Mouse (Mus musculus) forebrain, embryonic 11.5 days (tissue): ENCODE measurements at regions not wholly inside any gene's neighbourhood (a gene's known extent, or its start where the extent isn't known, plus 50 kb on each side); places are given as distances from the start of the nearest gene placed in this dataset.

ENCODE experiments used
- ATAC-seq: fragments of 200-750 bp; cut with Nextera tagmentation; replicated peaks from 2 replicates; pipeline ENCODE4 v1.8.0; 2017; ENCODE audit warnings: moderate TSS enrichment; ENCODE audit not compliant: low FRiP score
- DNase-seq: peaks from one replicate; pipeline ENCODE4 v3.0.0-alpha.2; 2017; ENCODE audit warnings: low spot score
- H3K27ac ChIP-seq: fragments of 300-500 bp; sonication (generic); 2 replicates; pipeline ENCODE4 v1.5.1; 2014; ENCODE audit warnings: low read depth, low read length
- H3K27me3 ChIP-seq: fragments of 300-500 bp; sonication (generic); 2 replicates; pipeline ENCODE4 v1.6.1; 2014; ENCODE audit warnings: mild to moderate bottlenecking, low read length, mixed read lengths; ENCODE audit not compliant: control insufficient read depth, insufficient read depth
- H3K36me3 ChIP-seq: fragments of 300-500 bp; sonication (generic); 2 replicates; pipeline ENCODE4 v1.6.1; 2014; ENCODE audit warnings: mild to moderate bottlenecking, low read length, moderate library complexity, mixed read lengths; ENCODE audit not compliant: control insufficient read depth, insufficient read depth
- H3K4me1 ChIP-seq: fragments of 300-500 bp; sonication (generic); replicated peaks from 2 replicates; pipeline ENCODE4 v1.6.1; 2014; ENCODE audit warnings: low read length, mixed read lengths; ENCODE audit not compliant: control insufficient read depth, insufficient read depth
- H3K4me2 ChIP-seq: fragments of 300-500 bp; sonication (generic); 2 replicates; pipeline ENCODE4 v1.6.1; 2014; ENCODE audit warnings: low read depth, mild to moderate bottlenecking, low read length, moderate library complexity, mixed read lengths; ENCODE audit not compliant: severe bottlenecking
- H3K4me3 ChIP-seq: fragments of 300-500 bp; sonication (generic); 2 replicates; pipeline ENCODE4 v1.5.1; 2014; ENCODE audit warnings: low read depth, low read length
- H3K9ac ChIP-seq: fragments of 300-500 bp; sonication (generic); 2 replicates; pipeline ENCODE4 v1.6.1; 2014; ENCODE audit warnings: low read length
- H3K9me3 ChIP-seq: fragments of 300-500 bp; sonication (generic); 2 replicates; pipeline ENCODE4 v1.6.1; 2016; ENCODE audit warnings: low read length, mixed read lengths; ENCODE audit not compliant: control insufficient read depth
- WGBS: fragments of 180-500 bp; shearing (Covaris S2); extraction: QIAGEN DNeasy Blood & Tissue Kit; methylation state at CpG from one replicate; pipeline ENCODE4 v1.1.7; 2014; 5-methylcytosine and 5-hydroxymethylcytosine counted together

DNA sequence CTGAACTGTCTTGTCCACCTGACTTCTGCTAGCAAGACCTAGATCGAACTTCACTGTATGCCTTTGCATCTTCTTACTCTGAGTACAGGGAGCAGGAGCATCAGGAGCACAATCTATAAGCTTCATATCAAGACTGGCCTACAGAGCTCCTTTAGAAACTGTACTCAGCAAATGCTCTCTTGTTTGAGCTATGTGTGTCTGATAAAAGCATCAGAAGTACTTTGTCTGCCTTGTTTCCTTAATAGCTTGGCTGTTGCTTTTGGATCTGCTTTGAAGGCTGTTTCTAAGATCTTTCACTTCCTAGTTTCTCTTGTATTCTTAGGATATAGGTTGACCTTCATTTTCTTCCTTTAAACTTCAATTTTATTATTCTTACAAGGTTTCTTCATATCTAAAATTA is 175.3 kb upstream of the Cypt12 start:
- no peak overlapping the region for H3K27ac ChIP-seq
- H3K36me3 ChIP-seq = no peaks in the 10 kb centered on the region
- WGBS = 87% methylated on average over 1 of the region's 1 CpGs
- no peak overlapping the region for H3K4me3 ChIP-seq
- DNase-seq (no peak), ATAC-seq (no peak)
- no peak overlapping the region for H3K4me2 ChIP-seq
- no peaks in the 10 kb centered on the region for H3K27me3 ChIP-seq
- no peak overlapping the region for H3K9ac ChIP-seq
- H3K9me3 ChIP-seq = no peaks in the 10 kb centered on the region
- H3K4me1 ChIP-seq = no peaks in the 10 kb centered on the region

DNA sequence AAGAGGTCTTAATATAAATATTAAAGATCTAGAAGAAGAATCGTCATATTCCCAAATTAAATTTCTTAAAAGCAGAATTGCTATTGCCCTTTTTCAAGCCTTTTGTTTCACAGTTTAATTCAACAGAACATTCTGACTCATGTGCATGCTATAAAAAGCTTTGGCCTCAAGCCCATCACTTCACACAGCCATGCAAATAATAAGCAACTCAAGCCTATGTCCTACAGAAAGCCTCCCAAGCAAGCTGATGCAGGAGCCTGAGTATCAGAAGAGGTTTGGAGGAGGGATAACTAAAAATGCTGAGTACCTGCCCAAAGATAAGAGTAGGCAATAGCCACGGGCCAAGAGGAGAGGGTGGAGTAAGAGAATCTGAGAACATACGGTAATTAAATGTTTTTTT is 169.1 kb upstream of the Cypt12 start:
- ATAC-seq (no peak), DNase-seq (no peak)
- 93% methylated on average over 3 of the region's 3 CpGs for WGBS
- Histone ChIP-seq H3K27ac (no peak overlapping the region), H3K4me1 (no peaks in the 10 kb centered on the region), H3K4me3 (no peak overlapping the region), H3K4me2 (no peak overlapping the region), H3K9ac (no peak overlapping the region), H3K36me3 (no peaks in the 10 kb centered on the region), H3K9me3 (no peaks in the 10 kb centered on the region), H3K27me3 (no peaks in the 10 kb centered on the region)

DNA sequence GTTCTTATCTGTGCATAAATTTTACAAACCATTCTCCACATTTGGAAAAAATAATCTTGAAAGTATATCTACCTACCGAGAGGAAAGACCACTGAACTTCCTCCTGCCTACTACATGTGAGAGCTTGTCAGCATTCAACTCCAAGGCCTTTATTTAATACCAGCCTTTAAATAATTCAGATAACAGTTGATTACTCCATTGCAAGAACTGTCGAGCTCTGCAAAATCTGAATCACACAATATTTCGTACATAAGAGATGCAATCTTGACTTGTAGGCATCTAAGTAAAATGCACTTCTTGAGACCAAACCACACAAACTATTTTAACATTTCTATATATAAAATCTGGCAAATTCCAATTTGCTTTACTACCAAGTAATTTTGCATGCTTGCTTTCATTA is 164.1 kb upstream of the Cypt12 start:
- Histone ChIP-seq H3K9ac (peak overlapping the region; percentile 6; the same call in 1 of the 2 replicates), H3K9me3 (no peaks in the 10 kb centered on the region), H3K4me3 (peak overlapping the region; percentile 9), H3K4me2 (peak overlapping the region; percentile 30; the same call in 1 of the 2 replicates), H3K36me3 (no peaks in the 10 kb centered on the region), H3K27ac (no peak overlapping the region; the same call in 1 of the 2 replicates), H3K4me1 (peaks cover 12% of the 10 kb centered on the region), H3K27me3 (no peaks in the 10 kb centered on the region)
- WGBS = 43% methylated on average over 3 of the region's 3 CpGs
- ATAC-seq (no peak), DNase-seq (no peak)

DNA sequence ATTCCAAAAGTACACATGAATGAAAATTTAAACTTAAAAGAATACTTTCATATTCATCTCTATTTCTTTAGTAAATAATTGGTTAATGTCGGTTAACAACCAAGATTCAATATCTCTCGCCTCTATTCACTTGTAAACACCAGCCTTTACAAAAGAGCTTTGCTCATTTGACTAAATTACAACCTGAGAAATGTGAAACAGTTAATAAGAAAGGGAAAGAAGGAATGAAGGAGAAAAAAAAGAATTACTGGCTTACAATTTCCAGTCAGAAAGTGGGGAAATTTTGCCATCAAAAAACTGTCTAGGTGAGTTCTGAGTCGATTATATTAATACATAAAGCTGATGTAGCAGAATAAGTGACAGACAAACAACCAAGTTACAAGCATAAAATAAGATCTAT is 163.6 kb upstream of the Cypt12 start:
- no peak overlapping the region for H3K9ac ChIP-seq

DNA sequence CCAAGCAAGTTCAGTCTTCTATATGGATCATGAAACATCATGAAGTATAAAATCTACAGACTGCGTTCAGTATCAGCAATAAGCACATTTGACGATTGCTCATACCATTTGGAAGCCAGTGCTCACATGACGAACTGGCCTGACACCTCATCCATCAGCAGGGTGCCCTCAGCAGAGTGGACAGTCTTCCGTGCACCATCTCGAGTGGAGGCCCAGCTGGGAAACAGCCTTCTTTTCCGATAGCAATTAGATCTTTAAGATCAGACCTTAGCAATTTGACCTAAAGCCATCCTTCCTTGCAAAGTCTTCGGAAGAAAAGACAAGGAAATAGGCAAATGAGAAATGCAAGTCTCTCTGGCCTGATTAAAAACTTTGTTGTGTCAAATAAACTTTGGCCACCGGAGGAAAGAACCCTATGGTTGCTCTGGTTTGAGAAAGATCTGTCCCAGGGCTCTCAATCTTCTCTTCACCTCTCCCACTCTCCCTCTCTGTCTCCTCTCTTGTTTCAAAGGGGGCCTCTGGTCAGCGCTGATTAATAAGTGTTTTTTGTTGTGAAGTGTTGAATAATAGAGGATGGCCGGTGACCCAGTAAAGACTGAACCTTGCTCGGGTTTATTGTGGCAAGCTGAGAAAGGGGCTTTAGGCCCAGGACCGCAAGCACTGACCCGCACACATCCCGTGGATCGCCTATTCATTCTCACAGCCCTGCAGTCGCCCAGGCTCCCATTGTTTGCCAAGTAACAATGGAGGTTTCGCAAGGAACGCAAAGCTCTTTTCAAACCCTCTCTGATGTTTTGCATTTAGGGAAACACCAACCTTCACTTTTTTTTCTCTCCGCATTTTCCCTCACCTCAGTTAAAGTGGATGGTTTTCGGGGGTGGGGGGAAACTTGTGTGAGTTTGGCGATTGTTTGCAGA is 162.8 kb upstream of the Cypt12 start:
- peak overlapping the region; percentile 97 for H3K4me2 ChIP-seq
- peaks cover 12% of the 10 kb centered on the region for H3K4me1 ChIP-seq
- DNase-seq (peak; percentile 80), ATAC-seq (peak; percentile 75)
- H3K27me3 ChIP-seq = no peaks in the 10 kb centered on the region
- H3K4me3 ChIP-seq = peak overlapping the region; percentile 52
- H3K9me3 ChIP-seq = no peaks in the 10 kb centered on the region
- peak overlapping the region; percentile 99 for H3K27ac ChIP-seq
- WGBS = 2% methylated on average over 21 of the region's 21 CpGs
- H3K9ac ChIP-seq = peak overlapping the region; percentile 97
- H3K36me3 ChIP-seq = no peaks in the 10 kb centered on the region

More for the DNA sequence above, 163.6 kb upstream of the Cypt12 start:
- no peak for DNase-seq
- Histone ChIP-seq H3K9me3 (no peaks in the 10 kb centered on the region), H3K4me1 (peaks cover 12% of the 10 kb centered on the region), H3K36me3 (no peaks in the 10 kb centered on the region), H3K27ac (no peak overlapping the region), H3K27me3 (no peaks in the 10 kb centered on the region), H3K4me3 (peak overlapping the region; percentile 52; the same call in 1 of the 2 replicates), H3K4me2 (no peak overlapping the region)
- no peak for ATAC-seq
- WGBS = 15% methylated on average over 3 of the region's 3 CpGs

DNA sequence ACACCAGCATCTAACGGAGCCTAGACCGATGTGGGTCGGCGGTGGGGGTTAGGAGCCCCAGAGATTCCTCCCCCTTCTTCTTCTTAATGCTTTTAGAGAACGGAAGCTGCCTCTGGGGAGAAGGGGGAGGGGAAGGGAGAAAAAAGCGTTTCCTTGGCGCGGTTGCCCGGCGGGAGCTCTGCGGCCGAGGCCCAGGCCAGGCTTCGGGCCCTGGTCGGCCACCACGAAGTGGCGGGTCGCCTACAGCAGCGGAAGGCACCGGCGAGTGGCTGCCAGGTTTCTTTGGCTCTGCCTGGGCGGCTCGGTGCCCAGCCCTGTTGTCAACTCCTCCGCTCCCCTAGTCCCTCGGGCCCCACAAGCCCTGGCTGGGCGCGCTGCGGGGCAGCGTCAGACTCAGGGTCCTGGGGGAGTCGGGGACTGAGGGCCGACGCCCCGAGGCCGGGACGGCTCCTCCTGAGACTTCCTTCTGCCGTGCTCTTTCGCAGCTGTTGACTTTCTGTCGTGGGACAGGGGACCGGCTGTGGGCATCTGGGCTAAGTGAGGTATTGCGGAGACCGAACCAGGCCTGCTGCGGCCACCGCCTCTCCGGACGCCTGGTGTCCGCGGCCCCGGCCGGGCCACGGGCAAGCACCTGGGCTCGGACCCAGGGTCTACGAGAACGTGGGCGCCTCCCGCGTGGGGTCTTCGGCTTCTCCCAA is 162.0 kb upstream of the Cypt12 start:
- H3K9me3 ChIP-seq = no peaks in the 10 kb centered on the region
- peak overlapping the region; percentile 97 for H3K4me2 ChIP-seq
- ATAC-seq (peak; percentile 69), DNase-seq (peak; percentile 84)
- H3K4me1 ChIP-seq = peaks cover 12% of the 10 kb centered on the region
- peak overlapping the region; percentile 99 for H3K27ac ChIP-seq
- under 1% methylated on average over 55 of the region's 56 CpGs for WGBS
- peak overlapping the region; percentile 97 for H3K9ac ChIP-seq
- peak overlapping the region; percentile 52 for H3K4me3 ChIP-seq
- H3K36me3 ChIP-seq = no peaks in the 10 kb centered on the region
- no peaks in the 10 kb centered on the region for H3K27me3 ChIP-seq

DNA sequence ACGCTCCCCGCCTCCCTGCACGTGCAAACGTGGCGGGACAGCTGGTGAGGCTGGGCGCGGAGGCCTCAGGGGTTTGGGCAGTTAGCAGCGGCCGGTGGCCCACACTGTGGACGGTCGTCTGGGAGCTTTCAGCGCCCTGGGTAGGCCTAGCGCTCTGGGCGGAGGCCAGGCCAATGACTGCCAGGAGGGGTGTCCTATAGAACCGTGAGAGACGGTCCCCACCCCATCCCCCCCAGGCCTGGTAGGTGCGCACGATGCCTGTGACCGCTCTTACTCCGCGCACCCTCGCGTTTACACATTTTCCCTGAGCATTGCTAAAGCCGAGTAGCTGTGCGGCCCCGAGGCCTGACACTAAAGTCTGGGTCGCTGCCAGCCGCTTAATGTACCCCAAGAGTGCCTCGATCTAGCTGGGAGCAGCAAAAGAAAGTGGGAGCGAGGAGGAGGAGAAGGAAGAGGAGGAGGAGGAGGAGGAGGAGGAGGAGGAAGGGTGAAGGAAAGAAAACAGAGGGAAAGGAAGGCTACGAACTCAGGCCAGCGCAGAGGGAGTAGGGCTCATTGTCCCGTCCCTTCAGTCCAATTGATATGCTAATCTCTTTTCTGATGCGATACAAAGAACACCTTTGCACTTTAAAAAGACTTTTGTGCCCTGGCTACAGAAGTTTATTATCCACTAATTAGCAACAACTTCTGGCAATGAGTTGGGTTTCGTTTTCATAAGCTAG is 161.3 kb upstream of the Cypt12 start:
- H3K4me2 ChIP-seq = peak overlapping the region; percentile 97
- no peaks in the 10 kb centered on the region for H3K36me3 ChIP-seq
- H3K27ac ChIP-seq = peak overlapping the region; percentile 99
- ATAC-seq (peak; percentile 63), DNase-seq (no peak)
- H3K9me3 ChIP-seq = no peaks in the 10 kb centered on the region
- peak overlapping the region; percentile 52 for H3K4me3 ChIP-seq
- WGBS = under 1% methylated on average over 35 of the region's 35 CpGs
- no peaks in the 10 kb centered on the region for H3K27me3 ChIP-seq
- peaks cover 12% of the 10 kb centered on the region for H3K4me1 ChIP-seq
- peak overlapping the region; percentile 97 for H3K9ac ChIP-seq
